Mouse (Mus musculus) intestine, embryonic 15.5 days (tissue): ENCODE data around the gene Agxt2. TPM values are rescaled to one million over a fixed set of nuclear protein-coding genes. Genes with fewer than 3 reads are reported as not detected.

Experiments
- ATAC-seq: fragments of 200-750 bp; cut with Nextera tagmentation; 2 replicates; pipeline ENCODE4 v1.8.0; 2017; ENCODE audit warnings: moderate TSS enrichment, moderate library complexity
- H3K27ac ChIP-seq: fragments of 300-500 bp; sonication (generic); 2 replicates; pipeline ENCODE4 v1.5.1; 2015; ENCODE audit warnings: mild to moderate bottlenecking, inconsistent platforms
- H3K27me3 ChIP-seq: fragments of 300-500 bp; sonication (generic); replicated peaks from 2 replicates; pipeline ENCODE4 v1.6.1; 2015; ENCODE audit warnings: inconsistent platforms
- H3K36me3 ChIP-seq: fragments of 300-500 bp; sonication (generic); 2 replicates; pipeline ENCODE4 v1.6.1; 2015; ENCODE audit warnings: inconsistent platforms
- H3K4me1 ChIP-seq: fragments of 300-500 bp; sonication (generic); replicated peaks from 2 replicates; pipeline ENCODE4 v1.6.1; 2015; ENCODE audit warnings: inconsistent platforms
- H3K4me2 ChIP-seq: fragments of 300-500 bp; sonication (generic); replicated peaks from 2 replicates; pipeline ENCODE4 v1.6.1; 2015; ENCODE audit warnings: mild to moderate bottlenecking, inconsistent platforms
- H3K4me3 ChIP-seq: fragments of 300-500 bp; sonication (generic); replicated peaks from 2 replicates; pipeline ENCODE4 v1.5.1; 2015; ENCODE audit warnings: inconsistent platforms
- H3K9ac ChIP-seq: fragments of 300-500 bp; sonication (generic); 2 replicates; pipeline ENCODE4 v1.6.1; 2015; ENCODE audit warnings: inconsistent platforms
- H3K9me3 ChIP-seq: fragments of 300-500 bp; sonication (generic); 2 replicates; pipeline ENCODE4 v1.6.1; 2016; ENCODE audit warnings: inconsistent platforms
- WGBS: fragments of 180-500 bp; shearing (Covaris S2); methylation state at CpG from one replicate; pipeline ENCODE4 v1.1.7; 2015; 5-methylcytosine and 5-hydroxymethylcytosine counted together
- polyA plus RNA-seq: library from polyadenylated mRNA; unstranded; fragments of >200 nt; fragmentation: Nextera tagmentation; extraction: Ambion mirVana; gene quantifications from 2 replicates; pipeline ENCODE4 v1.2.1, GENCODE M21; 2015

The Agxt2 gene
- polyA plus RNA-seq, 1 experiment from 2014 or later = 0.46 TPM

DNA sequence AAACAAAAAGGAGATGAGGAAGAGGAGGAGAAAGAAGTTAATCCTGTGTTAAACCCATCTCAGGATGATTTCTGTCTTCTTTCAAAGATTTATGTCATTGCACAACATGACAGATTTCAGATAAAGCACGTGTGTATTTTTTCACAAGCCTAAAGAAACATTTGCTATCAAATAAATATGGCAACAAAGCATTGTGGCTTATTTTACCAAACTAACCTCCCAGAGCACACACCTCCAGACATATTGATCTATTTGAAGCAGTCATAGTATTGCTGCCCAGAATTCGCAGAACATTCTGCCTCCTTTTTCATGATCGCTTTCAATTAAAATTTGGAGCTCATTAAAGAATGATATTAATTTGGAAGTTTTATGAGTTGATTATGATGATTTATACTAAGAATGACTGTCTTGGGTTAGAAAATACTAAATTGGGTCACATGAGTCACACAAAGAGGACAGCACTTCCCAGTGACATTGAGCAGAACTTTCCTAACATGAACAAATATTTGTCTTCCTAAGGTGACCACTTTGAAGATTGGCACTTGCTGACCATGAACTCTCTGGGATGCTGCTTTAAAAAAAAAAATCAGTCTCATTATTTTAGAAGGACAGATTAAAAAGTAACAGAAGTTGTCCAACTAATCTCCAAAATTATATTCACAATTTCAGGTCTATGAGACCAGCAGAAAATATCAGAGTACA, 21.6 kb downstream of the Agxt2 start:
- WGBS = 88% methylated on average over 3 of the region's 3 CpGs
- Histone ChIP-seq H3K4me1 (no peaks in the 10 kb centered on the region), H3K27ac (no peak overlapping the region), H3K4me2 (no peak overlapping the region), H3K4me3 (no peak overlapping the region), H3K9ac (no peak overlapping the region), H3K36me3 (no peaks in the 10 kb centered on the region), H3K9me3 (no peaks in the 10 kb centered on the region), H3K27me3 (no peaks in the 10 kb centered on the region)
- ATAC-seq = no peak

- ATAC-seq = no peak
- Histone ChIP-seq H3K36me3 (no peaks in the 10 kb centered on the region), H3K9me3 (no peaks in the 10 kb centered on the region), H3K4me1 (no peaks in the 10 kb centered on the region), H3K9ac (no peak overlapping the region), H3K27ac (no peak overlapping the region), H3K4me2 (no peak overlapping the region), H3K4me3 (no peak overlapping the region), H3K27me3 (no peaks in the 10 kb centered on the region)
- WGBS = 71% methylated on average over 2 of the region's 2 CpGs
Measured at GRCm38 (mm10) chr15:10387263-10387662, 28.9 kb downstream of the Agxt2 start.

DNA sequence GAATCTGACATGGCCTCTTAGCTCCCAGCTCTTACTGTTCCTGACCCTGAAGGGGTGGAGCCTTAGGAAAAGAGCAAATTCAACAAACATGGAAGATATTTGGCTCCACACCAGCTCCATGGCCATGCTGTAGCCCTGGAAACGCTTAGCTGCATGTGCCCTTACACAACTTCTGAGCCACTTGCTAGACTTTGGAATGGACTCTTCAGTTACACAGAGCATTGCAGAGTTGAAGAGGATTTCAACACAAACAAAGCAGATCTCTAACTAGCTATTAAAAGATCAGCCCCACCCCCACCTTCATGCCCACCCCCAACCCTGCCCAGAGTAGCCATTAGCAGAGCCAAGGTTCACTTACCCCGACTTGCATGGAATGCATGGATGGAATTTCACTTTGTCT, 41.5 kb downstream of the Agxt2 start:
- no peak overlapping the region for H3K4me2 ChIP-seq
- no peak overlapping the region for H3K9ac ChIP-seq
- peak; percentile 41; the same call in 1 of the 2 replicates for ATAC-seq
- no peaks in the 10 kb centered on the region for H3K4me1 ChIP-seq
- no peak overlapping the region for H3K27ac ChIP-seq
- H3K9me3 ChIP-seq = no peaks in the 10 kb centered on the region
- no peaks in the 10 kb centered on the region for H3K27me3 ChIP-seq
- no peak overlapping the region for H3K4me3 ChIP-seq
- no peaks in the 10 kb centered on the region for H3K36me3 ChIP-seq
- WGBS = 67% methylated on average over 2 of the region's 2 CpGs

- Histone ChIP-seq H3K27me3 (no peaks in the 10 kb centered on the region), H3K4me2 (no peak overlapping the region), H3K27ac (no peak overlapping the region), H3K36me3 (no peaks in the 10 kb centered on the region), H3K4me3 (no peak overlapping the region), H3K9me3 (no peaks in the 10 kb centered on the region), H3K9ac (no peak overlapping the region), H3K4me1 (no peaks in the 10 kb centered on the region)
- no peak for ATAC-seq
- WGBS = 66% methylated on average over 3 of the region's 3 CpGs
Measured at GRCm38 (mm10) chr15:10400415-10400814, 42.1 kb downstream of the Agxt2 start.

- Histone ChIP-seq H3K4me1 (no peaks in the 10 kb centered on the region), H3K9me3 (no peaks in the 10 kb centered on the region), H3K27me3 (no peaks in the 10 kb centered on the region), H3K4me3 (no peak overlapping the region), H3K36me3 (no peaks in the 10 kb centered on the region), H3K9ac (no peak overlapping the region), H3K27ac (no peak overlapping the region), H3K4me2 (no peak overlapping the region)
- no peak for ATAC-seq
- WGBS = 81% methylated on average over 3 of the region's 3 CpGs
Measured at GRCm38 (mm10) chr15:10409842-10410241, 51.5 kb downstream of the Agxt2 start.

GRCm38 (mm10) chr15:10410881-10411280, 52.5 kb downstream of the Agxt2 start:
- WGBS = 91% methylated on average over 2 of the region's 2 CpGs
- no peaks in the 10 kb centered on the region for H3K27me3 ChIP-seq
- no peaks in the 10 kb centered on the region for H3K36me3 ChIP-seq
- no peak overlapping the region for H3K9ac ChIP-seq
- no peak overlapping the region for H3K27ac ChIP-seq
- H3K4me1 ChIP-seq = no peaks in the 10 kb centered on the region
- no peak overlapping the region for H3K4me2 ChIP-seq
- no peak overlapping the region for H3K4me3 ChIP-seq
- no peaks in the 10 kb centered on the region for H3K9me3 ChIP-seq
- no peak for ATAC-seq

DNA sequence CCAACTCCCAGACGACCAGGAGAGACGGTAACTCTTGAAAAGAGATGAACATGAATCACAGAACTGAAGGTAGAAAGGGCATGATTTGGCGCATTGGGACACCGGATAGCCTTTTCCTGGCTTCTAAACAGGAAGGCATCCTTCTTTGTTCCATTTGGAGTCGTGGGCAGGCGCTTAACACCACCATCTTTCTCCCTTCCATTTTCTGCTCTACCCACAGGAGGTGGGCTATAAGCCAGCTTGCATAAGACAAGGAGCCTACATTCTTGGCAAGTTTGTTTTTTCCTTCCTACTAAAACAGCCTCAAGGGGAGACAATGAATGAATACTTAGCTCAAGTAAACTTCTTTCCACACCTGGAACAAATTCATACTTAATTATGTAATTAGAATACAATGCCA, 55.3 kb downstream of the Agxt2 start:
- Histone ChIP-seq H3K27me3 (no peaks in the 10 kb centered on the region), H3K4me1 (no peaks in the 10 kb centered on the region), H3K4me3 (no peak overlapping the region), H3K36me3 (no peaks in the 10 kb centered on the region), H3K27ac (no peak overlapping the region), H3K4me2 (no peak overlapping the region), H3K9me3 (no peaks in the 10 kb centered on the region), H3K9ac (no peak overlapping the region)
- no peak for ATAC-seq
- 87% methylated on average over 6 of the region's 6 CpGs for WGBS

GRCm38 (mm10) chr15:10421138-10421784, 62.9 kb downstream of the Agxt2 start:
- Histone ChIP-seq H3K27me3 (no peaks in the 10 kb centered on the region), H3K9ac (no peak overlapping the region), H3K4me3 (no peak overlapping the region), H3K27ac (no peak overlapping the region), H3K9me3 (no peaks in the 10 kb centered on the region), H3K36me3 (no peaks in the 10 kb centered on the region), H3K4me1 (no peaks in the 10 kb centered on the region), H3K4me2 (no peak overlapping the region)
- no peak for ATAC-seq
- 43% methylated on average over 7 of the region's 7 CpGs for WGBS

DNA sequence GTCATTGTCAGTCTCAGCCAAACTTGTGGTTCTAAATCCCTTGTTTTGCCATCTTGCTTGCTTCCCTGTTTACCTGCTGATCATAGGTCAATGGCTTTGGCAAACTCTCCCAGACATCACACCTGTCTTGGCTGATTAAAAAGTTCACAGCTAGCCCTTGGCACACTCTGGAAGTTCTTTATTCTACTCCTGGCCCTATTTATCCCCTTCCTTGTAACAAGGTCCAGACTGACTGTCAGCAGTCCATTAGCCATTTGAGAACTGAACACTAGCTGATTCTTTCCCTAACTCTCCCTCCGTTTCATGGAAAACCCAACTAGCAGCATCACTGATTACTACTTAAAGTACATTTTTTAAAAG, 63.4 kb downstream of the Agxt2 start:
- no peak overlapping the region for H3K27ac ChIP-seq
- H3K9me3 ChIP-seq = no peaks in the 10 kb centered on the region
- H3K4me2 ChIP-seq = no peak overlapping the region
- H3K4me3 ChIP-seq = no peak overlapping the region
- no peaks in the 10 kb centered on the region for H3K4me1 ChIP-seq
- 63% methylated on average over 1 of the region's 1 CpGs for WGBS
- ATAC-seq = no peak
- H3K36me3 ChIP-seq = no peaks in the 10 kb centered on the region
- no peaks in the 10 kb centered on the region for H3K27me3 ChIP-seq
- no peak overlapping the region for H3K9ac ChIP-seq

DNA sequence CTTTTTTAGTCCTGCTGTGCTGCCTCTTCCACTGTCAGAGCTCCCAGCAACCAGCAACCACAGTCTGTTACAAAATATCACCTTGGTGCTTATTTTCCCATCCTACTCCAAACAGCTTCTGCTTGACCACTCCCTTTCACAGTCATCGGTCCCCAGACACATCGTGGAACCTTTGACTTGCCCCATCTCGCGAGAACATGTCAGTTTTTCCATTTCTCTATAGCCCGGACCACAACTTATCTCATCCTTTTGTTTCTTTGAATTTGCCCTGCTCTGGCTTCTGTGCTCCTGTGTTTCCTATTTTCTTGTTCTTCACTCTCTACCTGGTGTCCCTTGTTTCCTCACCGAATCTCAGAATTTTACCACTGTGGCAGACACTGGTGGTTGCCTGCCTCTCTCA, 67.8 kb downstream of the Agxt2 start:
- no peak overlapping the region for H3K9ac ChIP-seq
- no peaks in the 10 kb centered on the region for H3K36me3 ChIP-seq
- H3K4me1 ChIP-seq = no peaks in the 10 kb centered on the region
- H3K27me3 ChIP-seq = no peaks in the 10 kb centered on the region
- no peak overlapping the region for H3K4me3 ChIP-seq
- WGBS = 90% methylated on average over 6 of the region's 6 CpGs
- no peak overlapping the region for H3K27ac ChIP-seq
- no peak for ATAC-seq
- H3K4me2 ChIP-seq = no peak overlapping the region
- no peaks in the 10 kb centered on the region for H3K9me3 ChIP-seq

GRCm38 (mm10) chr15:10426545-10427266, 68.4 kb downstream of the Agxt2 start:
- Histone ChIP-seq H3K27me3 (no peaks in the 10 kb centered on the region), H3K4me3 (no peak overlapping the region), H3K4me2 (no peak overlapping the region), H3K9me3 (no peaks in the 10 kb centered on the region), H3K36me3 (no peaks in the 10 kb centered on the region), H3K4me1 (no peaks in the 10 kb centered on the region), H3K27ac (no peak overlapping the region), H3K9ac (no peak overlapping the region)
- WGBS = 92% methylated on average over 13 of the region's 13 CpGs
- ATAC-seq = no peak

DNA sequence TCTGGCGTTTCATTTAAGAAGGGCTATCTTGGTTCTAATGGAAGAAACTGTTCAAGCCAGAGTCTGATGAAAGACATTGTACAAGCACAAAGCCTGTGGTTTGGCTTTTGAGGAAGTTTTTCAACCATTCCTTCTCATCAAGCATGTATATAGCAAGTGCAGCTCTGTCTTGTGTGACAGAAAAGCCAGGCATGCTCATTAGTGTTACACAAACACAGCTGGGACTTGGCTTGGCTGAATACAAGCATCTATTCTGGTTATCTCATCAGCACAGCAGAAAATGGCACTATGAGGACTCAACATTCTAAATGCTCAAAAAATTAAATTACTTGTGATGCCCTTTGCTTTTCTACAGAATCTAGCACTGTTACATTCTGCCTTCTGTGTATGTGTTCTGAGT, 78.6 kb downstream of the Agxt2 start:
- H3K9ac ChIP-seq = no peak overlapping the region
- H3K4me2 ChIP-seq = no peak overlapping the region
- H3K27me3 ChIP-seq = no peaks in the 10 kb centered on the region
- no peak for ATAC-seq
- H3K4me1 ChIP-seq = no peaks in the 10 kb centered on the region
- 83% methylated on average over 1 of the region's 1 CpGs for WGBS
- H3K4me3 ChIP-seq = no peak overlapping the region
- H3K27ac ChIP-seq = no peak overlapping the region
- no peaks in the 10 kb centered on the region for H3K9me3 ChIP-seq
- no peaks in the 10 kb centered on the region for H3K36me3 ChIP-seq

- WGBS = 82% methylated on average over 6 of the region's 6 CpGs
Measured at GRCm38 (mm10) chr15:10439963-10440362, 81.6 kb downstream of the Agxt2 start.

More at GRCm38 (mm10) chr15:10439963-10440362, 81.6 kb downstream of the Agxt2 start:
- H3K27ac ChIP-seq = no peak overlapping the region
- no peak for ATAC-seq
- no peak overlapping the region for H3K4me2 ChIP-seq
- no peaks in the 10 kb centered on the region for H3K4me1 ChIP-seq
- no peak overlapping the region for H3K4me3 ChIP-seq
- no peaks in the 10 kb centered on the region for H3K36me3 ChIP-seq
- no peaks in the 10 kb centered on the region for H3K9me3 ChIP-seq
- no peaks in the 10 kb centered on the region for H3K27me3 ChIP-seq
- no peak overlapping the region for H3K9ac ChIP-seq
